Mouse (Mus musculus) c-Kit-positive CD71-positive TER-119-negative erythroid progenitor cells, embryonic 14.5 days (primary cell): Measurements from ENCODE around the gene Tomm5.
A peak's percentile ranks its signal among the peaks of the same experiment; 100 is the strongest.
"Not testable (repeated sequence)": the region's sequence is repeated elsewhere in the genome, so short reads cannot be mapped to it uniquely, and the experiment has no call there.

ENCODE experiments used
- DNase-seq: peaks from one replicate; pipeline ENCODE4 v3.0.0-alpha.2; 2013; ENCODE audit warnings: low read depth

The Tomm5 gene

DNA sequence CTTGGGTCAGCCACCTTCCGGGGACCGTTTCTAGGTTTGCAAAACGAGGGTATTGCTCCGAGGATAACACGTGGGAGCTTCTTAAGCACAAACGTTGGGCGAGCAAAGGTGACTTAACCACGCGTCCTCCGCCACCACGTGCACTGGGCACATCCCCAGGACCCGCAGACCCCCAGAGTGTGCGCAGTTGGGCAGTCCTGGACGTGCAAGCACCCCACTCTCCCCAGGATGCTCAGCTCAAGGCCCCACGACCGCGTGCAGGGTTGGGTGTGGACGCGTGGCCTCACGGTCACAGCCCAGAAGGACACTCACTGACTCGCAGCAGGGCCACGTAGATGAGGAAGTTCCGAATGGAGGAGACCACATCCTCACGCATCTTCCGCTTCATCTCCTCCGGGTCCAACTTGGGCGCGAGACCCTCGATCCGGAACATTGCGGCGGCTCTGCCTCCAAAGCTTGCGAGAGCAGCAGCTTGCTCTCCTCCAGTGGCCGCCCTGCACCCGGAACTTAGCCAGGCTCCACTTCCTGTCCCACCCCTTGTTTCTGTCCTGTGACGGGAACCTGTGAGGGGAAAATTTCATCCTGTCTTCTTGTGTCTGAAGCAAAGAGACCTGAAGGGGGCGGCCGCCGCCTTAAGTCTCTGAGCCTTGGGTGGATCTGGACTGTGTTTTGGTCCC, at the start of gene Tomm5:
TSS of gene Tomm5 (minus strand) at position 514 of the 677 bp plus-strand sequence.
- DNase-seq = peak; percentile 92

DNA sequence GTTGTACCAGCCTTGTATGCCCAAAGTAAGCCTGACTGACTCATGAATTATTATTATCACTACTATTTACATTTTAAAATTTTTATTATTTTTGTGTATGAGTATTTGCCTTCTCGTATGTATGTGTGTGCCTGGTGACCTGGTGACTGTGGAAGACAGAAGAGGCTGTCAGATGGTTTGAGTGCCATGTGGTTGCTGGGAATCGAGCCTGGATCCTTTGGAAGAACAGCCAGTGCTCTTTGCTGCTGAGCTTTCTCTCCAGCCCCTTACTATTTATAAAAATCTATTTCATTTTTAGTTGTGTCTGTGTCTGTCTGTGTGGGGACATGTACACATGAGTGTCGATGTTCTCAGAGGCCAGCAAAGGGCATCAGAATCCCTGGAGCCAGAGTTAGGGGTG, 48.5 kb upstream of the Tomm5 start:
- no peak for DNase-seq

DNA sequence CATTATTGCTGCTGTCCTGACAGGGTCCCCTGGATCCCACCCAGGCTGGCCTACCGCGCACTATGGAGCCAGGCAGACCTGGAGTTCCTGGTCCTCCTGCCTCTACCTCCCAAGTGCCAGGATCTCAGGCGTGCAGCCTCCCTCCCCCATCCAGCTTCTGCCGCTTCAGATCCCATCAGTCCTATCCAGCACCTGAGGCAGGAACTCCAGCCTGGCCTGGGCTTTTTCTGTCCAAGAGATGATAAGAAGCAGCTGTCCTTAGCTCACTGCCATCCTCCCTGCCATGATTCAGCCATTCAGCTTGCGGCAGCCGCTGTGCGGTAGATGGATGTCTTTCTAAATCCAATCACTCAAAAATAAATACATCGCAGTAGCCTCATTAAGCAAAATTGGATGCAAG, 35.1 kb upstream of the Tomm5 start:
- no peak for DNase-seq

DNA sequence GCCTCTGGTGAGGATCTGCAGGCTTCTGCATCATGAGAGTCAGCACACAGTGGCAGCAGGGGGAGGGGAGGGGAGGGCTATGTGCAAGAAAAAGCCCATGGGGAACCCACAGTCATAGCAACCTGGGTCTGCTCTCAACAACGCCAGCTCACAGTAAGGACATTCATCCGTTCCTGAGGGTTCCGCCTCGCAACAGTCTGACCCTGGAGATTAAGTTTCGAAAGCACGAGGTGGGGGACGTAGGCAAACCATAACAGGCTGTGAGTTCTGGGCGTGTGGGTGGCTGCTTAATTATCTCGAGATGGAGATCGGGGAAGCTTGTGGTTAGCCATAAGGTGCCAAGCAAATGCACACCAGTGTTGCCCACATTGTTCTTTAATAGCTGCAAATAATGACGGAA, 34.5 kb upstream of the Tomm5 start:
- DNase-seq = no peak

DNA sequence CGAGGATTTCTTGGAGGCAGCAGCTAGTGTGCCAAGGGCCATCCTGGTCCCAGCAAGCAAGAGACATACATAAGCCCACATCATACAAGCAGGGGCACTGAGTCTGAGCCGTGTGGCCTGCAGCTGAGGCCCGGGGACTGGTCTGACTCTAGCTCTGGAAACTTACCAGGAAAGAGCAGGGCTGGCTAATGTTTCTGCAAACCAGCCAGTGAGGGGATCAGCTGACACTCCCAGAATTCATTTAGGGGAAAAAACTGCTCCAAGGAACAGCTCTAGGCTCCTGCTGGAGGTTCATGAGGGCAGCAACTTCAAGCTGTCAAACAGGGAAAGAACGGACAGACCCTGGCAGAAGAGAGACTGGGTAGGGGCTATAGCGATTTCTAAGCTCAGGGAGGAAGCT, 33.9 kb upstream of the Tomm5 start:
- no peak for DNase-seq

DNA sequence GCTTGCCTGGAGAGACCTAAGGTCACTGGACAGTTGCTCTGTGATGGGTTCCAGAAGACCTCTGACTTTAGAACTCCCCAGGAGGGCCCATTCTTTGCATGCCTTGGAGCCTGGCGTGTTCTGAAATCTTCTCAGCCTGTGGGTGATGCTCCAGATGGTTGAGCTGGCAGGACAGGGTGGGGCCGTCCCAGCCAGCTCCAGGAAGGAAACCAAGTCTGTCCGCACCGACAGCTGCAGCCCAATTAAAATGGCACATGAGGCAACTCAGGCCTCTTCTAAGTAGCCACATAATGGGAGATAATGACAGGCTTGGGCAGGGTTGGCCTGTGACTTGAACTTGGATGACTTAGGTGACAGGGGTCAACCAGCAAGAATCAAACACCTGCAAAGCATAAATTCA, 29.7 kb upstream of the Tomm5 start:
- DNase-seq = no peak

DNA sequence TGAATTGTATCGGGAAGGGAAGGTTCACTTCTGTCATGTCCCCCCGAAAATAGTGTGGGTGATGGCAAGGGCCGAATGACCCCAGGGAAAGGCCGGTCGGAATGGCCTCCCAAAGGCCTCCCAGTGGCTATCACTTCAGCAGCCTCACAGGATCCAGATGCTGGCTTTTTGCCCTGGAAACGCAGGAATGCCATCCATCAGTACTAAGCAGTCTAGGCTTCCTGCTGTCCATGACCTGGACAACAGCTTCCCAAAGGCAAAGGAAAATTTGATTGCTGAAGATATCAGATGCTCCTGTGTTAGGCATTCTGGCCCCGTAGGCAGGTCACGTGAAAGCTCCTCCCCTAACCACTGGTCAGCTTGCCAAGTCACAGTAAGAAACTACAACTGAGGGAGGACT, 26.6 kb upstream of the Tomm5 start:
- DNase-seq = no peak

DNA sequence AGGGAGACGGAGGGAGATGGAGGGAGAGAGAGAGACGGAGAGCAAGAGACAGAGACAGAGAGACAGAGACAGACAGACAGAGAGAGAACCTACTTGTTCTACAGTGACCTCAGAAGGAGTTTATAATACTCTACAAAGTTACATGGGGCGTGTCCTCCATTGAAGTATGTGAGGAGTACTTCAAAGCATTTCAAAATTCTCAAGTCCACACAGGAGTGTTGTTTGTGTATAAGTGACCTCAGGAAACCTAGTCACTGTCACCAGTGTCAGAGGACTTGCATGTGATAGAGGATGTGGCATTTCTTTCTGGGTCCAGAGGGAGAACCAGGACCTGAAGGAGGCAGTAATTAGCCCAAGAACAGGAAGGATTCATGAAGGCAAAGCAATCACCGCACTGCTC, 23.1 kb upstream of the Tomm5 start:
- DNase-seq = no peak

DNA sequence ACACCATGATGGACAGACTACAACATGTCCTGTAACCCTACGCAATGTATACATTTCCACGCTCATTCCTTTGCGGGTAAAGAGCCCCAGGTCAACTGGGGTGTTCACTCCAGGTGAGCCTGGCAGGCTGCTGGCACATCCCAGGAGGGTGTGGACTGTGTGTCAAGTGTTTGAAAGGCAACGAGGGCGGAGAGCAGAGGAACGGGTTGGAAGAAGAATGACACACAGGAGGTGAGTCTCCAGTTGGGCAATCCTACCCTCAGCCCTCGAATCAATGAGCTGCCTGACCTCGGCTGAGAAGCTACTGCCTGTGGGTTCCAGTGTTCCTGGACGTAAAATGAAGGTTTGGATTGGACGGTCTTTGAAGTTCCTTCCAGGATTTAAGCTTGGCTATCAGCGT, 13.4 kb upstream of the Tomm5 start:
- DNase-seq = no peak

DNA sequence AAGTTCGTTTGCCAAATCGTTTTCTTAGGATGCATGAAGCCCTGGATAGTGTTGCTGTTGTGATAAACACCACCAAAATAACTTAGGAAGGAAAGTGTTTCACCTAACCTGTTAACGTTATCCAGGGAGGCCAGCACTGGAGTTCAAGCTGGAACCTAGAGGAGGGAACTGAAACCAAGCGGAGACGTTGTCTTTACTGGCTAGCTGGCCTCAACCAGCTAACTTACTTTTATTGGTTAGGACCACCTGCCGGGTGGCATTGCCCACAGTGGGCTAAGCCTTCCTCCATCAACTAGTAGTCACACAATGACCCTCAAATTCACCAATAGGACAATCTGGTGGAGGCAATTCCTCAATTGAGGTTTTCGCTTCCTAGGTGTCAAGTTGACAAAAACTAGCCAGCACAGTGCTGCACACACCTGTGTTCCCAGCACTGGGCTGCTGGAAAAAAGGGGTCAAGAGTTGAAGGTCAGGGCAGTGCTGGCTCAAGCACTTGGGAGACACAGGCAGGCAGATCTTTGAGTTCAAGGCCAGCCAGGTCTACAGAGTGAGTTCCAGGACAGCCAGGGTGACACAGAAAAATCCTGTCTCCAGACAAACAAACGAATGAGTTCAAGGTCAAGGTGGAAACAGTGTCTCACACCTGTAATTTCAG, 669 bp upstream of the Tomm5 start:
- DNase-seq = no peak

DNA sequence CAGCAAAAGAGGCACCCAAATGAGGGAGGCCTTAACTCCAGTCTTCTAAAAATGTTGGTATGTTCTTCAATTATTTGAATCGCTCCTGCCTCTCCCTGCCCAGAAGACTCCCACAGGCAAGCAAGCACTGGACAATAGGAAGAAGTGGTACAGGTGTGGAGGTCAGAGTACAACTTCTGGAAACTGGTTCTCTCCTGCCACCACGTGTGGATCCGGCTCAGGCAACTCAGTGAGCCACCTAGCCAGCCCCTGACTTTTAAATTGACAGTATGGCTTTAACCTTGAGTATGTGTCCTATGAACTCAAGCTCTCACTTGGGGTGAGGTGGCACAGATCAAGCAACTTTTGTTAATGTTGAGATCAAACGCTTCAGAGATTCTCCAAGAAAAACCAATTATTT, 848 bp downstream of the Tomm5 start:
- no peak for DNase-seq

DNA sequence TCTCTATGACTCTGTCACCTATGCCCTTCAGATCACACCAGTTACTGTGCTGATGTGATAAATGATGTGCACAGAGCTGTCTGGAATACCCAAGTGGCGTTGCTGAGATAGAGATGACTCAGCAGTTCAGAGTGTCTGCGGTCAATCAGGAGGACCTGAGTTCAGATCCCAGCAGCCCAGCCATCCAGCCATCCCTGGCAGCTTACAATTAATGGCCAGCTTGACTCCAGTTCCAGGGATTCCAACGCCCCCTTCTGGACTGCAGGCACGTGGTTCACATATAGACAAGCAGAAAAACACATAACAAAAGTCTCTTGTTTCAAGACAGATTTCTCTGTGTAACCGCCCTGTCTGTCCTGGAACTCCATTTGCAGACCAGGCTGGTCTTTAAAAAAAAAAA, 1.5 kb downstream of the Tomm5 start:
- DNase-seq = no peak

DNA sequence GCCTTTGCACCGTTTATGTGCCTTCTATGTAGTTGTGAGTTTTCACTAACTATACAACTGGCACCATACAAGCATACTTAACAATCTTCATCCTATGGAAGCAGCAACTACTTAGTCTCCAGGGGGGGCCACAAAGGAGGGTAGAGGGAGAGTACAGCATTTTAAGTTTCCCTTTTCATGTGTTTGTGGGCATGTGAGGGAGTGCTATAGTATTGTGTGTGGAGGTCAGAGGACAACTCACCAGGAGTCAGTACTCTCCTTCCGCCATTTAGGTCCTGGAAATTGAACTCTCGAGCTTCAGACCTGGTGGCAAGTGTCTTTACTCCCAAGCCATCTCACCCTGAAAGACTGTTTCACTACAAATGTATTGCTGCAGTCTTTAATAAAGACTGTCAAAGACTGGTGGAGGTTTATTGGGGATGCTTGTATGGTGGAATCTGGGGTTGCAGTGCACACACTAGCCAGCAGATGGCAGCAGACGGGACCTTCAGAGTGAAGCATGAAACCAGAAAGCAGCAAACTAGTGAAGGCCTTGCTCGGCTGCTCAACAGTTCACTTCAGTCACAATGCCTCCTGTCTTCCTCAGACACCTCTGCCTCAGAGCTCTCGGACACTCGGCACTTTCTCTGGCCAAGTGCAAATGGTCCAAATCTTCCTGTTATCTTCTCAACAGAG, 10.6 kb downstream of the Tomm5 start:
- DNase-seq = peak; percentile 71

DNA sequence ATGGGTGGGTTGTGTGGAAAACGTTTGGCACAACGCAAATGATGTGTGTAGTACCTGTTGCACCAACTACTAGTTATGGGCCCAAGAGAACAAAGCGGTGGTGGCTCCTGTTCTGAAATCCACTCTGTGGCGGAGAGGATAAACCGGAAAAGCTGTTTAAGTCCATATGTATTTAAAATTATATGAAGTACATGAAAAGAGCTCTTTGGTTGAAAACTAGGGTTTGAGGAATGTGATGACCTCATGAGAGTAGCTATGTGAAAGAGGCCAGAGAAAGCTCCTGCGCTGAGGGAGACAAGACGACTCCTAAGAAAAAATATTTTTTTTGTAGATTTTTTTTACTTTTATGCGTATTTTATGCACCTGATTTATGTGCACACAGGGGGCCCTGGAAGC, 23.0 kb downstream of the Tomm5 start:
- DNase-seq = no peak

DNA sequence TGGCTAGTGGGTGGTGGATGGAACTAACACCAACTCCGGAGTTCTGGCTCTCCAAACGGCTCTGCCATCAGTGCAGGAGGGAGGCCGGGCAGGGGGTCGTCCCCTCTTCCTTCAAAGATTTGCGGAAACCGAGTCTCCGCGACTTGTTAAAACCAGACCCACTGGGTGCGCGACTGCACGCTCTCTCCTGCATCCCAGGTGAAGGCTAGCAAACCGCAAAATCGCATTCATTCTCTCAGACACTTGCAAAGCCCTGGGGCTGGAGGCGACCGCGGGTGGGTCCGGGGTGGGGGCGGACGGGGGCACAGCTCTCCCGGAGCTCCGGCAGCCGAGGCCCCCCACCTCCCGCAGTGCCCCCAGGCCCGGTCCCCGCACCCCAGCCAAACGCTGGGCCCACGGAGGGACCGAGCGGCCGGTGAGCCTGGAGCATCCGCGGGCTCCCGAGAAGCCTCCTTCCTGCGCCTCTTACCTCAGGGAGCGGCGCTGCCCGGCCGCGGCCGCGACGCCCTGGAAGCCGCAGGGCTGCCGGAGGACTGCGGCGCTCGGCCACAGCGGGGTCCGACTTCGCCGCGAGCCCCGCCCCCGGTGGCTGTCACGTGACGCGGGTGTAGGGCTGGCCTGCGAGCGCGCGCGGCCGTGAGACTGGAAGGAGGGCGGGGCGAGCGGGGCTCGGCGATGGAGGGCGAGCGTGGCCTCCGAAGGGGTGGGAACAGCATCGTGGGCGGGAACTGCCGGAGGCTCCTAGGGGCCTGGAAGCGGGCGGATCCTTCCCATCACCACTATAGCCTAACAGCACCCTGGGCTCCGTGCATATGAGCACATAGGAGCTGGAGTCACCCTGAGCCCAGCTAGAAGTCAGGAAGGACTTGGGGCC, 23.7 kb downstream of the Tomm5 start, which contains the start of gene Fbxo10:
TSS of gene Fbxo10 (minus strand) at position 584 of the 874 bp plus-strand sequence.
- peak; percentile 85 for DNase-seq

DNA sequence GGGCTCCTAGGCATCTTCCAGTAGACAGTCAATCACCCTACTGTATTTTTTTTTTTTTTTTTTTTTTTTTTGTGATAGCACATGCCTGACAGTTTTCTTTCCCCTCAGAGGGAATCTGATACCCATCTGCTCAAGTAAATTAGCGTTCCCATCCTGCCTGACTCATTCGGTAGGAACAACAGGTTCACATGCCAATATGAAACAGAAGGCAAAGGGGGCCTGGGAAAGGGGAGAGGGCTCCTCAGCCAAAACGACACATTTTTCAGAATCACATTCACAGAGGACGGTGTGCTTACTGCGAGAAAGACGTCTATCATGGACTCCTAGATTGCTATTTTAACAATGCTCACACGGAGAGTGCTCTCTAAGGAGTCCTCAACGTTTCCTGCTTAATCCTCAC, 24.4 kb downstream of the Tomm5 start:
- no peak for DNase-seq

DNA sequence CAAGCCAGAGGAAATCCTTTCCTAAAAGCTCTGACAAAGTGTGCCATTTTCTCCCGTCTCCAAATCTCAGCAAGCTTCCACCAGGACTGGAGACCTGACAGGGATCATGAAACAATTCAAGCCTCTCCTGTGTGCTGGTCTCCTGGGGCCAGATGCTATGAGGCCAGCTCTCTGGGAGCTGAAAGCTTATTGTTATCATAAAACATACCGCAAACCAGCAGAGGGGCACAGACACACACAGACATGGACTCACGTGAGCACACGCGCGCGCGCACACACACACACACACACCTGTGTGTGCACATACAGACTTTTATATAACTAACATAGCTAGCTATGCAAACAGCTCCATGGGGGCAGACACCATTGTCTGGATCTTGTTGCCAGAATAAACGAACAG, 25.0 kb downstream of the Tomm5 start:
- DNase-seq = no peak

DNA sequence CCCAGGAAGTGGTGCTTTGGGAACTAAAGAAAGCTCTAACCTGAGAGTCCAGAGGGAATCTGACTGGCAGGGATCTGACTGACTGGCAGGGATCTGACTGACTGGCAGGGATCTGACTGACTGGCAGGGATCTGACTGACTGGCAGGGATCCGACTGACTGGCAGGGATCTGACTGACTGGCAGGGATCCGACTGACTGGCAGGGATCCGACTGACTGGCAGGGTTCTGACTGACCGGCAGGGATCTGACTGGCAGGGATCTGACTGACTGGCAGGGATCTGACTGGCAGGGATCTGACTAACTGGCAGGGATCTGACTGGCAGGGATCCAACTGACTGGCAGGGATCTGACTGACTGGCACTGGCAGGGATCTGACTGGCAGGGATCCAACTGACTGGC, 26.9 kb downstream of the Tomm5 start:
- not testable (repeated sequence) for DNase-seq

DNA sequence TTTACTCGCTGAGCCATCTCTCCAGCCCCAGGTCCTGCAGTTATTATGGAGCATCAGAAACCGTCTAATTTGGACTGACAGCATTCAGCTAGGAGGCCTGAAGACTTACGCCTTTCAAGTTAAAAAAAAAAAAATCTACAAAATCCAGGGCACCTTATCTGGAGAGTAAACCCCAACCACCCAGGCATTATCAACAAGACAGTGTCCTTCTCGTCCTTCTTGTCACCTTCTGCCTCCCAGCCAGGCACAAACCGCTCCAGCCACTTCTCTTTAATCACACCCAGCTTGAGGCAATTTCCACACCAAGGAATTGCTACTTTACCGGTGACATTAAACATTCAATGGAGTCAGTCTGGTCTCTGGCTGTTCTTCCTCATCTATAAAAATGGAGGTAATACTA, 34.4 kb downstream of the Tomm5 start:
- DNase-seq = peak; percentile 64

DNA sequence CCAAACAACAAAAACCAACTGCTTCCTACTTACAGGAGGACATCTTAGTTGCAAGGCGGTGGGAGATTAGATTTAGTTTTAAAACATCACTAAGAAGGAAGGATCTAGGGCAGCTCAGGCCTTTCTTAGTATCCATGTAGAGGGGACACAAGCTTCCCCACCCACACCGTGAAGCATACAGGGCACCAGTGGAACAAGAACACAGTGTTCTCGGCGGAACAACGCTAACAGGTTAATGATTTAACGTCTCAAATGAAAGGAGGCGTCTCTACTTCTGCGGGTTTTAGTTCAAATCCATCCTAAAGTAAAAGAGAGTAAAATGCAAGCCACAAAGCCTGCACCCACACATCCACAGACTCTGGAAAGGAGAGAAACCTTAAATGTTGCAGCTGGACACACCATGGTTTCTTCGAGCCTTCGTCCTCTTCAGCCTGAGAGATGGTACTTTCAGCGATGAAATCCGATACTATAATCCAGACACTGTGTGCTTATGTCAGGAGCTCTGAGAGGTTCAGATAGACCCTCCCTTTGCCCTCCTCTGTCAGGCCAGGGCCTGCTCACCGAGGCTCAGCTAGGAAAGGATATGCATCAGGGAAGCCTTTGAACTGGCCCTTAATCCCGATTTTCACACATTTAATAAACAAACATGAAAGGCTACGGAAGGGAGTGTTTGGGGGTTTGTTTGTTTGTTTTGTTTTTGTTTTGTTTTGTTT, 35.5 kb downstream of the Tomm5 start:
- no peak for DNase-seq

DNA sequence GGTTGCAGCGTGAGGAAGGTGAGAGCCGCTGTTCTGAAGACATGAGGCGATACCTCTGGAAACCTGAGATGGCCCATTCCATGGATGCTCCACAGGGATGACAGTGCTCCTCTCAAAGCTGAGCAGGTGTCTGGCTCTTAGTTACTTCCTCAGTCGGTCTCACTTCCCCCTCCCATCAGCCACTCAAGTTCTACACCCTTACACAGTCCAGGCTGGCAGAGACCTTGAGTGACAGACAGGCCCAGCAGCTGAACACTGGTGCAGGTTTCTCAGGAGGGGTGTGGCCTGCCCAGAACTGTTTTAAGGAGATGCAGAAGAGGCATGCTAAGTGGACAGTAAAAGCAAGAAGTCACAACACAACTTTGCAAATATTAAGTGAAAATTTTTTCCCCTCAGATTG, 40.2 kb downstream of the Tomm5 start:
- DNase-seq = no peak
